Mouse (Mus musculus) MN1 (cell line): Measurements from ENCODE around the gene Ckap2.
"Not testable (repeated sequence)": the region's sequence is repeated elsewhere in the genome, so short reads cannot be mapped to it uniquely, and the experiment has no call there.

Source experiments
- DNase-seq: peaks from one replicate; pipeline ENCODE4 v3.0.0-alpha.2; 2016; ENCODE audit warnings: low spot score

Ckap2 gene

GRCm38 (mm10) chr8:22148367-22148740 lies 37.3 kb downstream of the Ckap2 start:
- DNase-seq = no peak

- no peak for DNase-seq
These were observed 37.8 kb downstream of the Ckap2 start for GRCm38 (mm10) chr8:22147706-22148366.

GRCm38 (mm10) chr8:22145831-22146230 lies 39.8 kb downstream of the Ckap2 start:
- no peak for DNase-seq

GRCm38 (mm10) chr8:22143764-22144491 lies 41.7 kb downstream of the Ckap2 start:
- DNase-seq = no peak

- DNase-seq = no peak
These were observed 43.0 kb downstream of the Ckap2 start for GRCm38 (mm10) chr8:22142592-22142991.

- no peak for DNase-seq
These were observed 43.7 kb downstream of the Ckap2 start for GRCm38 (mm10) chr8:22141836-22142385.

- DNase-seq = not testable (repeated sequence)
These were observed 49.2 kb downstream of the Ckap2 start for GRCm38 (mm10) chr8:22136462-22136861.

GRCm38 (mm10) chr8:22134750-22135135 lies 50.9 kb downstream of the Ckap2 start:
- no peak for DNase-seq

GRCm38 (mm10) chr8:22134078-22134749 lies 51.4 kb downstream of the Ckap2 start:
- DNase-seq = no peak

- no peak for DNase-seq
These were observed 53.6 kb downstream of the Ckap2 start for GRCm38 (mm10) chr8:22132062-22132461.

- no peak for DNase-seq
These were observed 61.1 kb downstream of the Ckap2 start, which contains the start of gene Nek5 for GRCm38 (mm10) chr8:22124220-22125152. Gene Nek5, minus strand, starts transcription at chr8:22125053.
